Mouse (Mus musculus): Measurements from ENCODE around the gene Fam118a.

- peak; percentile 32; the same call in 1 of the 2 replicates for TF ChIP-seq USF1 (IDR thresholded peaks at IDR 0.05; ENCODE audit: low read depth, low read length)
- TF ChIP-seq RCOR1 (IDR thresholded peaks at IDR 0.05; ENCODE audit: low read depth, low read length) = 0 out of 2 replicates have a peak, but pooled peaks have one; percentile 18
- TF ChIP-seq ETS1 (IDR thresholded peaks at IDR 0.05; ENCODE audit: low read depth, low read length) = no peak; the same call in 1 of the 2 replicates
- no peak for TF ChIP-seq MYB (IDR thresholded peaks at IDR 0.05; ENCODE audit: low read depth, low read length)
- no peak for TF ChIP-seq CTCF (IDR thresholded peaks at IDR 0.05 in 2 of 3, conservative IDR thresholded peaks at IDR 0.05 in 1 of 3; ENCODE audit: control insufficient read depth in 1 of 3, insufficient read depth in 1 of 3, low read depth in 2 of 3, low read length in 3 of 3, poor library complexity in 1 of 3, severe bottlenecking in 1 of 3)
- peak; percentile 60; the same call in 1 of the 2 replicates for TF ChIP-seq ZMIZ1 (IDR thresholded peaks at IDR 0.05; ENCODE audit: low read depth, low read length)
- peak; percentile 69 to 96 for TF ChIP-seq POLR2A (IDR thresholded peaks at IDR 0.05; ENCODE audit: control insufficient read depth in 1 of 2, insufficient read depth in 1 of 2, low read depth in 1 of 2, low read length in 2 of 2, poor library complexity in 1 of 2)
- TF ChIP-seq MAFK (IDR thresholded peaks at IDR 0.05; ENCODE audit: borderline replicate concordance, low read depth, low read length) = no peak
- TF ChIP-seq UBTF (IDR thresholded peaks at IDR 0.05; ENCODE audit: borderline replicate concordance, insufficient read depth, low read depth, low read length) = no peak
- TF ChIP-seq MAX (IDR thresholded peaks at IDR 0.05; ENCODE audit: low read length) = peak; percentile 67; the same call in 1 of the 2 replicates
- peak in 1 of 2 experiments; percentile 40; a peak in 1 of 4 replicates for TF ChIP-seq EP300 (IDR thresholded peaks at IDR 0.05; ENCODE audit: low read depth in 1 of 2, low read length in 2 of 2)
Measured at GRCm38 (mm10) chr15:85036566-85037342, 8.0 kb downstream of the Fam118a start.

All from MEL (cell line).